26 mouse cellular contexts compared by ENCODE assay signal in genomic region chr13:44681051-44681450, GRCm38 (mm10). TPM values are rescaled to one million over a fixed set of nuclear protein-coding genes. Genes with fewer than 3 reads are reported as not detected.
DNase-seq lines count a peak whose midpoint lies in the region; ATAC-seq lines count a peak whose summit lies in the region.
"Had no signal": no experiment of that assay in that cellular context is flagged by ENCODE, and none has a peak within 500 bp of the region (broad histone marks: within the 10 kb centered on the region; RNA-seq: fewer than 3 reads in every experiment).

No protein-coding gene starts in this region.

- H3K9ac ChIP-seq in embryonic facial prominence, embryonic 11.5 days (replicated peaks; ENCODE audit: low read length), result no peak overlapping the region; the same call in 1 of the 2 replicates
- H3K9ac ChIP-seq: hindbrain, embryonic 15.5 days; limb, embryonic 13.5 days; liver, embryonic 14.5 days; lung, embryonic 15.5 days; neural tube, embryonic 13.5 days had no signal

- no peak overlapping the region for H3K4me2 ChIP-seq in embryonic facial prominence, embryonic 11.5 days (ENCODE audit: low read depth, low read length)
- H3K4me2 ChIP-seq: hindbrain, embryonic 15.5 days; limb, embryonic 13.5 days; lung, embryonic 15.5 days; neural tube, embryonic 13.5 days had no signal

- no peaks in the 10 kb centered on the region for H3K36me3 ChIP-seq in embryonic facial prominence, embryonic 11.5 days (replicated peaks; ENCODE audit: control insufficient read depth, insufficient read depth, low read depth, low read length)
- H3K36me3 ChIP-seq: G1E; hindbrain, embryonic 15.5 days; limb, embryonic 13.5 days; lung, embryonic 15.5 days; neural tube, embryonic 13.5 days had no signal

- no peak for ATAC-seq in embryonic facial prominence, embryonic 11.5 days (replicated peaks; ENCODE audit: insufficient number of reproducible peaks, low FRiP score, low TSS enrichment, low read depth)
- 0 out of 2 replicates have a peak, but pooled peaks have one; percentile 24 for ATAC-seq in megakaryocyte, adult 5-6 weeks (ENCODE audit: poor library complexity, severe bottlenecking)
- ATAC-seq: forebrain, embryonic 16.5 days; intestine, embryonic 16.5 days had no signal

- WGBS in embryonic facial prominence, embryonic 11.5 days, result 56% methylated on average over 7 of the region's 7 CpGs

- no peaks in the 10 kb centered on the region for H3K27me3 ChIP-seq in embryonic facial prominence, embryonic 11.5 days (ENCODE audit: control insufficient read depth, insufficient read depth, low read length)
- H3K27me3 ChIP-seq: hindbrain, embryonic 15.5 days; limb, embryonic 13.5 days; neural tube, embryonic 13.5 days had no signal

- peak; percentile 4 for DNase-seq in layer of hippocampus, adult 9-11 months
- no peak for DNase-seq in layer of hippocampus, postnatal 36 days
- DNase-seq in brain, adult 2 months (ENCODE audit: low read depth, low spot score), result peak; percentile 20
- peak; percentile 77 for DNase-seq in embryonic facial prominence, embryonic 11.5 days (ENCODE audit: low spot score)
- DNase-seq in cerebellum, adult 8-10 months, result no peak
- no peak for DNase-seq in layer of hippocampus, postnatal 25 days (ENCODE audit: extremely low spot score in 1 of 2, low spot score in 1 of 2)
- no peak for DNase-seq in kidney, postnatal 14 days
- DNase-seq: adrenal gland, postnatal 25 days; cerebellum, adult 9-10 months; heart, adult 11 months; heart, postnatal 36 days; midbrain, embryonic 14.5 days; right cerebral cortex, adult 18-20 months; thymus, postnatal 14 days had no signal

- H3K9me3 ChIP-seq in embryonic facial prominence, embryonic 11.5 days (replicated peaks; ENCODE audit: control insufficient read depth, low read length), result no peaks in the 10 kb centered on the region
- H3K9me3 ChIP-seq: G1E; hindbrain, embryonic 15.5 days; limb, embryonic 13.5 days; lung, embryonic 15.5 days; neural tube, embryonic 13.5 days had no signal

- H3K4me3 ChIP-seq in embryonic facial prominence, embryonic 11.5 days (ENCODE audit: low read depth, low read length), result no peak overlapping the region
- H3K4me3 ChIP-seq: erythroblast, embryonic 14.5 days; hindbrain, embryonic 15.5 days; left cerebral cortex, adult 2 months; limb, embryonic 13.5 days; lung, embryonic 15.5 days; neural tube, embryonic 13.5 days had no signal

- no peak overlapping the region for H3K27ac ChIP-seq in embryonic facial prominence, embryonic 11.5 days (replicated peaks; ENCODE audit: low read depth, low read length)
- H3K27ac ChIP-seq: hindbrain, embryonic 15.5 days; left cerebral cortex, adult 2 months; limb, embryonic 13.5 days; liver, embryonic 14.5 days; lung, embryonic 15.5 days; macrophage; neural tube, embryonic 13.5 days had no signal

- peaks cover 3% of the 10 kb centered on the region; the same call in 1 of the 2 replicates for H3K4me1 ChIP-seq in embryonic facial prominence, embryonic 11.5 days (ENCODE audit: control insufficient read depth, insufficient read depth, low read length)
- H3K4me1 ChIP-seq: hindbrain, embryonic 15.5 days; lung, embryonic 15.5 days; neural tube, embryonic 13.5 days had no signal

RNA-seq across cellular contexts. Expression of gene Jarid2, which starts 48.2 kb away (rescaled TPM):
- 10 to 100 TPM; 29.8 to 34.0 TPM for total RNA-seq in layer of hippocampus, postnatal 36 days (2021)
- 32.9 and 35.8 TPM in 2 replicates for polyA plus RNA-seq in embryonic facial prominence, embryonic 11.5 days (2014; fragmentation: Nextera tagmentation; extraction: Ambion mirVana)
- total RNA-seq in megakaryocyte, adult 5-6 weeks (2015), result 49.1 and 49.2 TPM in 2 replicates
- total RNA-seq in megakaryocyte, adult 5-6 weeks (2017), result 59.8 and 74.4 TPM in 2 replicates
- 10 to 100 TPM; 25.7 to 35.3 TPM for total RNA-seq in layer of hippocampus, postnatal 25 days (2021)

Comparison
In these comparisons a context has a peak if more than half of its experiments do, and no peak if none do; other contexts are left out.
1. DNase-seq: peak in layer of hippocampus, adult 9-11 months (single experiment), brain, adult 2 months (single experiment) and embryonic facial prominence, embryonic 11.5 days (single experiment); none in layer of hippocampus, postnatal 36 days (0 of 2), cerebellum, adult 8-10 months (single experiment), layer of hippocampus, postnatal 25 days (0 of 2) and kidney, postnatal 14 days (single experiment).